Mouse (Mus musculus) liver, postnatal 0 days (tissue): ENCODE results near the gene Elp5.

Experiments
- CTCF ChIP-seq: sonication (generic); IDR thresholded peaks from 2 replicates; pipeline ENCODE4 v1.5.1; 2016; ENCODE audit warnings: antibody characterized with exemption, low read depth
- EP300 ChIP-seq: IDR thresholded peaks from 2 replicates; pipeline ENCODE4 v1.6.1; 2016; ENCODE audit warnings: antibody characterized with exemption, low read depth, mild to moderate bottlenecking

GRCm38 (mm10) chr11:70010548-70010947 lies 28.2 kb upstream of the Elp5 start:
- TF ChIP-seq CTCF, result no peak
- TF ChIP-seq EP300, result no peak
